Mouse (Mus musculus) intestine, embryonic 15.5 days (tissue): Measurements from ENCODE around the gene Zbtb11. TPM values are rescaled to one million over a fixed set of nuclear protein-coding genes. Genes with fewer than 3 reads are reported as not detected.

Experiments
- ATAC-seq: fragments of 200-750 bp; cut with Nextera tagmentation; 2 replicates; pipeline ENCODE4 v1.8.0; 2017; ENCODE audit warnings: moderate TSS enrichment, moderate library complexity
- H3K27ac ChIP-seq: fragments of 300-500 bp; sonication (generic); 2 replicates; pipeline ENCODE4 v1.5.1; 2015; ENCODE audit warnings: mild to moderate bottlenecking, inconsistent platforms
- H3K27me3 ChIP-seq: fragments of 300-500 bp; sonication (generic); replicated peaks from 2 replicates; pipeline ENCODE4 v1.6.1; 2015; ENCODE audit warnings: inconsistent platforms
- H3K36me3 ChIP-seq: fragments of 300-500 bp; sonication (generic); 2 replicates; pipeline ENCODE4 v1.6.1; 2015; ENCODE audit warnings: inconsistent platforms
- H3K4me1 ChIP-seq: fragments of 300-500 bp; sonication (generic); replicated peaks from 2 replicates; pipeline ENCODE4 v1.6.1; 2015; ENCODE audit warnings: inconsistent platforms
- H3K4me2 ChIP-seq: fragments of 300-500 bp; sonication (generic); replicated peaks from 2 replicates; pipeline ENCODE4 v1.6.1; 2015; ENCODE audit warnings: mild to moderate bottlenecking, inconsistent platforms
- H3K4me3 ChIP-seq: fragments of 300-500 bp; sonication (generic); replicated peaks from 2 replicates; pipeline ENCODE4 v1.5.1; 2015; ENCODE audit warnings: inconsistent platforms
- H3K9ac ChIP-seq: fragments of 300-500 bp; sonication (generic); 2 replicates; pipeline ENCODE4 v1.6.1; 2015; ENCODE audit warnings: inconsistent platforms
- H3K9me3 ChIP-seq: fragments of 300-500 bp; sonication (generic); 2 replicates; pipeline ENCODE4 v1.6.1; 2016; ENCODE audit warnings: inconsistent platforms
- WGBS: fragments of 180-500 bp; shearing (Covaris S2); methylation state at CpG from one replicate; pipeline ENCODE4 v1.1.7; 2015; 5-methylcytosine and 5-hydroxymethylcytosine counted together
- polyA plus RNA-seq: library from polyadenylated mRNA; unstranded; fragments of >200 nt; fragmentation: Nextera tagmentation; extraction: Ambion mirVana; gene quantifications from 2 replicates; pipeline ENCODE4 v1.2.1, GENCODE M21; 2015

Gene Zbtb11
- polyA plus RNA-seq, 1 experiment from 2014 or later: 15.3 TPM

DNA sequence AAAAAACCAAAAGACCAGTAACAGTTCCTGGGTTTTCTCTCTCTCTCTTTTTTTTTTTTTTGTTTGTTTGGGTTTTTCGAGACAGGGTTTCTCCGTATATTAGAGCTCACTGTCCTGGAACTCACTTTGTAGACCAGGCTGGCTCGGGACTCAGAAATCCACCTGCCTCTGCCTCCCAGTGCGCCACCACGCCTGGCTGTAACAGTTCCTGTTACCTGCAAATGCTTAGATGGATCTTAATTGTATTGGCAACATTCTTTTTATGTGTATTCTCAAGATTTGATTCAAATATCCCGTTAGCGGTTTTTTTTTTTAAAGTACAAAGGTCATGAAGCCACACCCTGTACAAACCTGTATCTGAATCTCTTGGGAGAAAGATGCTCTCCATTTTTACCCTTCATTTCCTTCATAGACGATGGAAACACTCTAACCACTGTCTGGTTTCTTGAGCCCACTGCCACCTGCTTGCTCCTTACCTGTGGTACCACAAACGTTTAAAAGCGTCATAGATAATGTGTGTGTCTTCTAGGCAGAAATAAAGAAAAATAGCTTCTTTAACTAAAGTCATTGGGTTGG lies 969 bp upstream of the Zbtb11 start:
- Histone ChIP-seq H3K9ac (no peak overlapping the region), H3K4me1 (peaks cover 22% of the 10 kb centered on the region), H3K4me2 (peak overlapping the region; percentile 57), H3K9me3 (no peaks in the 10 kb centered on the region), H3K27ac (peak overlapping the region; percentile 70; the same call in 1 of the 2 replicates), H3K27me3 (no peaks in the 10 kb centered on the region), H3K4me3 (peak overlapping the region; percentile 100), H3K36me3 (peaks cover 19% of the 10 kb centered on the region)
- ATAC-seq: no peak
- 47% methylated on average over 10 of the region's 10 CpGs for WGBS

DNA sequence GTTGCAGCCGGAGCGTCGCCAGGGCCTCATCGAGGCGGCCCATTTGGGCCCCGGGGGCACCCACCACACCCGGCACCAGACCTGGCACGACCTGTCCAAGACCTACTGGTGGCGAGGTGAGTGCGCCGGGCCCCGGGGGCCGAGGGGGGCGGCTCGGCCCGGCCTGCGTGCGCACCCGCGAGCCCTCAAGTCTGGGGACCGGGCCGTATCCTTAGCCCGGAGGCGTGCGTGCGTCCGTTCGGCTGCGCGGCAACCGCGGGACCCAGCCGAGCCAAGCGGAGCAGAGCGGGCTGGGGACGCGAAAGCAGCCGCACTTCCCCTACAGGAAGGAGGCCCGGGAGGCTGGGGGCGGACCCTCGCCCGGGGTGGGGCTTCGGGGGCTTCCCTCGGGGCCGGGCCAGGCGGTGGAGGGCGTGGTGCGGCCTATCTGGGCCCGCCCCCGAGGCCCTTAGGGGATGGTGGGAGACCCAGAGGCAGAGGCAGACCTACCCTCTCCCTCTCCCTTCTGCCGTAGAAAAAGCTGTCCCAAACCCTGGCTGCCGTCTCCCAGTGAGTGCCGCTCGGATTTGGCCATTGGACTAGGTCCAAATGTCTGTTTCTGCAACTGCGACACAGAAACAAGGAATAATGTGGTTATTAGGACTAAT lies 696 bp downstream of the Zbtb11 start:
- WGBS: under 1% methylated on average over 55 of the region's 55 CpGs
- H3K9ac ChIP-seq: peak overlapping the region; percentile 95
- peak; percentile 91 for ATAC-seq

DNA sequence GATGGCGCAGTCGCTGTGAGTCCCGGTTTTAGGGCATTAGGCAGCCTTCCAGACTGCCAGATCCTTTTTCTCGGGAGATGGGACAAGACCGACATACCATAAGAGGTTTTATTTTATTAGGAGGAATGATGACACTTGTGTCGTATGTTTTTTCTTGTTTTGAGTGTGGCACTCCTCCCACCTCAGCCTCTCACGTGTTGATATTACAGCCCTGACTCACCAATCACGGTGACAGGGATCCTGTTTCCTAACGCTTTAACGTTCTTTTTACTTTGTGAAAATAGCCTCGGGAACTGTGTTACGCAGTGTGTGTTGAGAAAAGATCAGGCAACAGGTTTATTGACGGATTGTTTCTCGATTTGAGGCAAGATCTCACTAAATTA lies 1.2 kb downstream of the Zbtb11 start:
- 4% methylated on average over 14 of the region's 14 CpGs for WGBS
- H3K4me1 ChIP-seq: peaks cover 18% of the 10 kb centered on the region
- H3K9ac ChIP-seq: peak overlapping the region; percentile 95
- peak overlapping the region; percentile 91 for H3K27ac ChIP-seq
- no peaks in the 10 kb centered on the region for H3K27me3 ChIP-seq
- peak overlapping the region; percentile 100 for H3K4me3 ChIP-seq
- H3K4me2 ChIP-seq: peak overlapping the region; percentile 57
- peak; percentile 37 for ATAC-seq
- H3K36me3 ChIP-seq: peaks cover 11% of the 10 kb centered on the region; the same call in 1 of the 2 replicates
- H3K9me3 ChIP-seq: no peaks in the 10 kb centered on the region

More for the DNA sequence above, 696 bp downstream of the Zbtb11 start:
- Histone ChIP-seq H3K4me3 (peak overlapping the region; percentile 100), H3K27ac (peak overlapping the region; percentile 91), H3K27me3 (no peaks in the 10 kb centered on the region), H3K4me1 (peaks cover 20% of the 10 kb centered on the region), H3K4me2 (peak overlapping the region; percentile 57), H3K9me3 (no peaks in the 10 kb centered on the region), H3K36me3 (peaks cover 16% of the 10 kb centered on the region)

DNA sequence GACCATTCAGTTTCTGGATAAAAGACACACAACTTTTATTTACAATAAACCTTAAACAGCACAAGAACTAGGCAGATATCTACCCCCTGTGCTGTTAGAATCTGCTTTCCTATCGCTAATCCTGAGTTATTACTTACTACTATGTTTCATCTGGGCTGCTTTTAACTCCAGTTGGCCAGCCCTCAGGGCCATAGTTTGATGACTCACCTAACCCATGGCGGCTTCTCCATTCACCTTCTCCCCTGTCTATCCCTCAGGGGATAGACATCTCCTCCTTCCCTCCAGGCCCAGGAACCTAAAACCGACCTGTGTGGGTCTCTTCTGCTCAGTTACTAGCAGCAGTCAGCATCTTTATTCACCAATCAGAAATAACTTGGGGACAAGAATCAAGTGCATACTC lies 12.3 kb downstream of the Zbtb11 start:
- H3K9me3 ChIP-seq: no peaks in the 10 kb centered on the region
- WGBS: 95% methylated on average over 3 of the region's 3 CpGs
- H3K36me3 ChIP-seq: 0 out of 2 replicates have a peak, but pooled peaks cover 5% of the 10 kb centered on the region
- H3K9ac ChIP-seq: no peak overlapping the region
- H3K4me2 ChIP-seq: no peak overlapping the region
- H3K4me3 ChIP-seq: no peak overlapping the region
- no peaks in the 10 kb centered on the region for H3K4me1 ChIP-seq
- H3K27me3 ChIP-seq: no peaks in the 10 kb centered on the region
- no peak for ATAC-seq
- no peak overlapping the region for H3K27ac ChIP-seq

DNA sequence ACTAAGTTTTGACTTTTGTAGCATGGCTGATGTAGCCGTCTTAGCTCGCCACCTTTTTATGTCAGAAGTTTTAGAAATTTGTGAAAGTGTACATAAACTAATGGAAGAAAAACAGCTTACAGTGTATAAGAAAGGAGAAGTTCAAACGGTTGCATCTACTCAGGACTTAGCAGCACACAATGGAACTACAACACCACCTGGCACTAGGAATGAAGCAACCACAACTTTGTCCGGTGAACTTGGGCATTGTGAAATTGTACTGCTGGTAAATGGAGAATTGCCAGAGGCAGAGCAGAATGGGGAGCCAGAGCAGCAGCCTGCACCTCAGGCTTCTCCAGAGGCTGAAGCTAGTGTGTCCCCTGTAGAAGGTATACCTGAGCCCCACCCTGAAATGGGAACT lies 16.6 kb downstream of the Zbtb11 start:
- ATAC-seq: no peak
- WGBS: 93% methylated on average over 4 of the region's 4 CpGs
- H3K36me3 ChIP-seq: 0 out of 2 replicates have a peak, but pooled peaks cover 6% of the 10 kb centered on the region
- no peak overlapping the region for H3K4me3 ChIP-seq
- H3K9ac ChIP-seq: no peak overlapping the region
- no peaks in the 10 kb centered on the region for H3K9me3 ChIP-seq
- H3K4me2 ChIP-seq: no peak overlapping the region
- H3K27me3 ChIP-seq: no peaks in the 10 kb centered on the region
- no peak overlapping the region for H3K27ac ChIP-seq
- H3K4me1 ChIP-seq: no peaks in the 10 kb centered on the region

DNA sequence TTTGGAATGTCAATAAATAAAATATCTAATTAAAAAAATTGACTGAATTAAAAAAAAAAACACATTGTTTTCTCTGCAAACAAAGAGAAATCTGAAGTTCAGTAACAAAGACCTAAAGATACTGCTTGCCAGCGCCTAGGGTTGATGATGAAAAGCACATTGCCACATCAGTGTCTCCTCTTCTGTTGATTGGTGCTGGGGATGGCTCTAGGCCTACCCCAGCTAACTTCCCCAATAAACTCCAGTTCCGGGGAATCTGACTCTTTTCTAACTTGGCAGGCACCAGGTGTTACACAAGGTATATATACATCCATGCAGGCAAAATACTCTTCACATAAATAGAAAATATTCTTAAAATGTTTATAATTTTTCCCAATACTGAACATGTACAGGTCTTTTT lies 20.6 kb downstream of the Zbtb11 start:
- no peak overlapping the region for H3K4me3 ChIP-seq
- no peaks in the 10 kb centered on the region for H3K27me3 ChIP-seq
- H3K9ac ChIP-seq: no peak overlapping the region
- no peak for ATAC-seq
- H3K4me2 ChIP-seq: no peak overlapping the region
- no peak overlapping the region for H3K27ac ChIP-seq
- no peaks in the 10 kb centered on the region for H3K4me1 ChIP-seq
- peaks cover 6% of the 10 kb centered on the region; the same call in 1 of the 2 replicates for H3K36me3 ChIP-seq
- 93% methylated on average over 2 of the region's 2 CpGs for WGBS
- no peaks in the 10 kb centered on the region for H3K9me3 ChIP-seq

DNA sequence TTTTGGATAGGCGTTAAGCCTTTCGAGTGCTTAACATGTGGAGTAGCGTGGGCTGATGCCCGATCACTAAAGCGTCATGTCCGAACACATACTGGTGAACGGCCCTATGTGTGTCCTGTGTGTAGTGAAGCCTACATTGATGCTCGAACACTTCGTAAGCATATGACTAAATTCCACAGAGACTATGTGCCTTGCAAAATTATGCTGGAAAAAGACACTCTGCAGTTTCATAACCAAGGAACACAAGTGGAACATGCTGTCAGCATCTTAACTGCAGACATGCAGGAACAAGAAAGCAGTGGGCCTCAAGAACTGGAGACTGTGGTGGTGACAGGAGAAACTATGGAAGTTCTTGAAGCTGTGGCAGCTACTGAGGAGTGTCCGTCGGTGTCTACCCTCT lies 33.1 kb downstream of the Zbtb11 start:
- Histone ChIP-seq H3K36me3 (peaks cover 16% of the 10 kb centered on the region), H3K27me3 (no peaks in the 10 kb centered on the region), H3K9me3 (no peaks in the 10 kb centered on the region), H3K4me2 (no peak overlapping the region), H3K27ac (no peak overlapping the region), H3K9ac (no peak overlapping the region), H3K4me1 (no peaks in the 10 kb centered on the region), H3K4me3 (no peak overlapping the region)
- 96% methylated on average over 11 of the region's 11 CpGs for WGBS
- ATAC-seq: no peak

DNA sequence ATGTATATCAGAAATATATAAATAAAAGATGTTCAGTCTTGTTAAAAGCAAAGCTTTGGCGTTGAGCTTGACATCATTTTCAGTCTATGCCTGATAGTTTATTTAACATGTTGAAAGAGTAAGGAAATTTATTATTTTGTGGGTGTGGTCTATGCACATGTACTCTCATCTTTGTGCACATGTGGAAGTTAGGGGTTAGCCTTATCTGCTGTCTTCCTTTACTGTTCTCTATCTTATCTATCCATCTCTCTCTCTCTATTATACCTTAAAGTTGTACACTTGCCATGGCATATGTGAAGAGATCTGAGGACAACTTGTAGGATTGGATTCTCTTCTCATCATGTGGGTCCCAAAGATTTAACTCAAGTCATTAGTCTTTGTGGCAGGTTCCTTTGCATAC lies 35.2 kb downstream of the Zbtb11 start:
- H3K27me3 ChIP-seq: no peaks in the 10 kb centered on the region
- no peaks in the 10 kb centered on the region for H3K9me3 ChIP-seq
- no peak overlapping the region for H3K9ac ChIP-seq
- WGBS: 87% methylated on average over 1 of the region's 1 CpGs
- H3K36me3 ChIP-seq: peaks cover 17% of the 10 kb centered on the region
- no peaks in the 10 kb centered on the region for H3K4me1 ChIP-seq
- no peak for ATAC-seq
- no peak overlapping the region for H3K4me3 ChIP-seq
- no peak overlapping the region for H3K4me2 ChIP-seq
- no peak overlapping the region for H3K27ac ChIP-seq

DNA sequence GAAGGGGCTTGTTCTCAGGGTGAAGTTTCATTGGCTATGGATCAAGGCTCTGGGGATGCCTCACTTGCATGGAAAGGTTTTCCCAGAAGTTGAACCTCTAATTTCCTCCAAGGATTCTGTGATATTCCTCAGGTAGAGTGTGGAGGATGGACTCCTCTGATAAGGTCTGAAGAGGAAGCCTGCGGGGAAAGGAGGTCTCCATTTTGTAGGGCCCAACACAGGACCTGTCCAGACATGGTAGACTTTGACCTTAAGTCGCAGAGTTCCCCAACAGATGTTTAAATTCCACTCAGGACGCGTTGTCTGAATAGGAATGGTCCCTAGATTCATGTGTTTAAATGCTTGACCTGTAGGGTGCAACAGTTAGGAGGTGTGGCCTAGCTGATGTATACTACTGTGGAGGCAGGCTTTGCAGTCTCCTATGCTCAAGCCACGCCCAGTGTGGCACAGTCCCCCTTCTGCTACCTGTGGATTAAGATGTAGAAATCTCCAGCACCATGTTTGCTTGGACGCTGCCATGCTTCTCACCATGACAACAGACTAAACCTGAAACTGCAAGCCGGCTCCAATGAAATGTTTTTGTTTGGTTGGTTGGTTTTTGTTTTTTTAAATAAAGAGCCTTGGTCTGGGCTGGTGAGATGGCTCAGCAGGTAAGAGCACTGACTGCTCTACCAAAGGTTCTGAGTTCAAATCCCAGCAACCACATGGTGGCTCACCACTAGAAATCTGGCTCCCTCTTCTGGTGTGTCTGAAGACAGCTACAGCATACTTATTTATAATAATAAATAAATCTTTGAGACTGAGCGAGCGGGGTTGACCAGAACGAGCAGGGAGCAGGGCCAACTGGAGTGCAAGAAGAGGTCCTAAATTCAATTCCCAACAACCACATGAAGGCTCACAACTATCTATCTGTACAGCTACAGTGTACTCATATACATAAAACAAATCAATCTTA lies 39.4 kb downstream of the Zbtb11 start:
- Histone ChIP-seq H3K4me1 (no peaks in the 10 kb centered on the region), H3K9ac (no peak overlapping the region), H3K4me2 (no peak overlapping the region), H3K27ac (no peak overlapping the region), H3K9me3 (no peaks in the 10 kb centered on the region), H3K4me3 (no peak overlapping the region), H3K36me3 (peaks cover 13% of the 10 kb centered on the region), H3K27me3 (no peaks in the 10 kb centered on the region)
- ATAC-seq: peak; percentile 46; the same call in 1 of the 2 replicates
- WGBS: 88% methylated on average over 10 of the region's 10 CpGs

DNA sequence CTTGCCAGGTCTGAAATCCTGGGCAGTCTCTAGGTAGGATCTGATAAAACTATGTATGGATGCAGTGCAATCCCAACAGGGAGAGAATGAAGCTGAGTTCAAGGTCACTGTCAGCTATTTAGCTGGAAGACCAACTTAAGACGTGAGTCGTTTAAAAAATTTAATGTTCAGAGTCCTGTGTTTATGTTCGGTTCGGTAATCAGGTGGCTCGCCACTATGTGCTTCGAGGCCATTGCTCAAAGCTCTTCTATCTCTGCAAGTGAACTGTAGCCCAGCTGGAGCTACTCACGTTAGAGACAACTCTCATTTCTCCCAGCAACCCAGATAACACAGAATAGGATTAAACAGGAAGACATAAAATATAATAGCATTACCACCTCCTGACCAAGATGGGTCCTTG lies 40.4 kb downstream of the Zbtb11 start:
- 56% methylated on average over 7 of the region's 7 CpGs for WGBS
- no peak overlapping the region for H3K27ac ChIP-seq
- no peak; the same call in 1 of the 2 replicates for ATAC-seq

DNA sequence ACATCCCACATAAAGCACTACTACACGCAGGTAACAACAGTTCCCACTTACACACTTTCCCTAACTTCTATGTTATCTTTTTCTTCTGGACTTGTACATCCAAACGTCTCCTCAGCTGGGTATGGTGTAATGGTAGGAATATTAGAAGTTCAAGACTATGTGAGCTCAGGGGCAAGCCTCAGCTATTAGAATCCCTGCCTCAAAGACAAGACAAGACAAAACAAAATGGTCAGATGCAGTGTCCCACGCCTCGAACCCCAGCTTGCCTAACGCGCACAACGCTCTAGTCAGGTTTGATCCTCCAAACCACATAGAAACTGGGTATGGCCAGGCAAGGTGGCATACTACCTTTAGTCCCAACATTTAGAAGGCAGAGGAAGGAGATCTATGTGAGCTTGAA lies 46.0 kb downstream of the Zbtb11 start:
- Histone ChIP-seq H3K4me3 (no peak overlapping the region), H3K36me3 (peaks cover 26% of the 10 kb centered on the region), H3K4me1 (no peaks in the 10 kb centered on the region), H3K27ac (no peak overlapping the region), H3K4me2 (no peak overlapping the region), H3K27me3 (no peaks in the 10 kb centered on the region), H3K9me3 (no peaks in the 10 kb centered on the region), H3K9ac (no peak overlapping the region)
- ATAC-seq: no peak
- WGBS: 94% methylated on average over 7 of the region's 7 CpGs

More for the DNA sequence above, 40.4 kb downstream of the Zbtb11 start:
- no peaks in the 10 kb centered on the region for H3K4me1 ChIP-seq
- H3K9ac ChIP-seq: no peak overlapping the region
- no peaks in the 10 kb centered on the region for H3K27me3 ChIP-seq
- peaks cover 20% of the 10 kb centered on the region for H3K36me3 ChIP-seq
- H3K4me2 ChIP-seq: no peak overlapping the region
- H3K9me3 ChIP-seq: no peaks in the 10 kb centered on the region
- no peak overlapping the region for H3K4me3 ChIP-seq
